Mouse (Mus musculus): ENCODE results near the gene Lmx1a.

Lmx1a gene

GRCm38 (mm10) chr1:167878354-167878753 lies 189.3 kb downstream of the Lmx1a start:
- DNase-seq (ENCODE audit: low read depth, low spot score) = no peak

GRCm38 (mm10) chr1:167885776-167886175 lies 196.7 kb downstream of the Lmx1a start:
- DNase-seq (ENCODE audit: low read depth, low spot score) = no peak

GRCm38 (mm10) chr1:167888120-167888519 lies 199.1 kb downstream of the Lmx1a start:
- no peak for DNase-seq (ENCODE audit: low read depth, low spot score)

GRCm38 (mm10) chr1:167888816-167889215 lies 199.8 kb downstream of the Lmx1a start:
- no peak for DNase-seq (ENCODE audit: low read depth, low spot score)

GRCm38 (mm10) chr1:167896234-167896633 lies 207.2 kb downstream of the Lmx1a start:
- DNase-seq (ENCODE audit: low read depth, low spot score) = peak; percentile 24
